Mouse (Mus musculus) hindbrain, postnatal 0 days (tissue): Measurements from ENCODE around the gene Zfp513. TPM values are rescaled to one million over a fixed set of nuclear protein-coding genes. Genes with fewer than 3 reads are reported as not detected.

Experiments
- ATAC-seq: fragments of 200-750 bp; cut with Nextera tagmentation; 2 replicates; pipeline ENCODE4 v1.8.0; 2017; ENCODE audit warnings: mild to moderate bottlenecking, moderate TSS enrichment, moderate library complexity
- DNase-seq: peaks from one replicate; pipeline ENCODE4 v3.0.0-alpha.2; 2015; ENCODE audit warnings: low spot score
- H3K27ac ChIP-seq: fragments of 300-500 bp; sonication (generic); 2 replicates; pipeline ENCODE4 v1.5.1; 2014; ENCODE audit warnings: mild to moderate bottlenecking
- H3K27me3 ChIP-seq: fragments of 300-500 bp; sonication (generic); 2 replicates; pipeline ENCODE4 v1.6.1; 2014; ENCODE audit warnings: low read length, mixed read lengths; ENCODE audit not compliant: insufficient read depth
- H3K36me3 ChIP-seq: fragments of 300-500 bp; sonication (generic); 2 replicates; pipeline ENCODE4 v1.6.1; 2014; ENCODE audit warnings: low read length, mixed read lengths; ENCODE audit not compliant: insufficient read depth
- H3K4me1 ChIP-seq: fragments of 300-500 bp; sonication (generic); 2 replicates; pipeline ENCODE4 v1.6.1; 2014; ENCODE audit warnings: antibody characterized with exemption, low read length, mixed read lengths; ENCODE audit not compliant: insufficient read depth
- H3K4me2 ChIP-seq: fragments of 300-500 bp; sonication (generic); 2 replicates; pipeline ENCODE4 v1.6.1; 2014; ENCODE audit warnings: low read depth, mild to moderate bottlenecking, low read length, moderate library complexity, mixed read lengths
- H3K4me3 ChIP-seq: fragments of 300-500 bp; sonication (generic); 2 replicates; pipeline ENCODE4 v1.5.1; 2014; ENCODE audit warnings: low read length
- H3K9ac ChIP-seq: fragments of 300-500 bp; sonication (generic); replicated peaks from 2 replicates; pipeline ENCODE4 v1.6.1; 2014; ENCODE audit warnings: mild to moderate bottlenecking, low read length, moderate library complexity, mixed read lengths
- H3K9me3 ChIP-seq: fragments of 300-500 bp; sonication (generic); 2 replicates; pipeline ENCODE4 v1.6.1; 2016; ENCODE audit warnings: low read length, mixed read lengths
- CTCF ChIP-seq: IDR thresholded peaks from 2 replicates; pipeline ENCODE4 v1.5.1; 2016; ENCODE audit warnings: antibody characterized with exemption, control low read depth, low read depth
- WGBS: fragments of 180-500 bp; shearing (Covaris S2); extraction: QIAGEN DNeasy Blood & Tissue Kit; methylation state at CpG from one replicate; pipeline ENCODE4 v1.1.7; 2014; 5-methylcytosine and 5-hydroxymethylcytosine counted together
- polyA plus RNA-seq: library from polyadenylated mRNA; unstranded; fragments of >200 nt; fragmentation: Nextera tagmentation; extraction: Ambion mirVana; gene quantifications from 2 replicates; pipeline ENCODE4 v1.2.1, GENCODE M21; 2015
- total RNA-seq: library from RNA; depleted of rRNA; stranded (reverse); fragments of >200 nt; gene quantifications from 2 replicates; pipeline ENCODE4 v1.2.3, GENCODE M21; 2014

The Zfp513 gene
- total and polyA plus RNA-seq, 2 experiments from 2014 or later = 9.6 to 11.4 TPM

DNA sequence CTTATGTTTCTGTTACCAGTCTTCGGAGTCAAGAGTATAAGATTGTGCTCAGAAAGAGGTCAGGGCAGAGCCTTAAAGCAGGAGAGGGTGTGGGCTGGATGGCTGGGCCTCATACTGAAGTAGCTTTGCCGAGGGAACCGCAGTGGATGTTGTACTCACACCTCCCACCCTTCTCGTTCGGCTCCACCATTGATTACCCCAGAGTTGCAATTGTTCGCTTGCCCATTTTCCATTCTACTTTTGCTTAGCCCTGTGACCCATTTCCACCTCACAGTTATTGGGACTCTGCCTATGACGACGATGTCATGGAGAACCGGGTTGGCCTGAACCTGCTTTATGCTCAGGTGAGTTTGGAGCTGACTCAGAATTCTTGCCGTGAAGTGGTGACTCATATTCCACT, 5.9 kb downstream of the Zfp513 start:
- no peak for DNase-seq
- no peak for TF ChIP-seq CTCF
- no peak overlapping the region for H3K9ac ChIP-seq
- no peak for ATAC-seq
- H3K27ac ChIP-seq = no peak overlapping the region
- H3K36me3 ChIP-seq = peaks cover 61% of the 10 kb centered on the region
- peaks cover 5% of the 10 kb centered on the region; the same call in 1 of the 2 replicates for H3K9me3 ChIP-seq
- no peak overlapping the region for H3K4me2 ChIP-seq
- WGBS = 93% methylated on average over 10 of the region's 10 CpGs
- peaks cover 13% of the 10 kb centered on the region for H3K4me1 ChIP-seq
- no peaks in the 10 kb centered on the region for H3K27me3 ChIP-seq
- H3K4me3 ChIP-seq = no peak overlapping the region

DNA sequence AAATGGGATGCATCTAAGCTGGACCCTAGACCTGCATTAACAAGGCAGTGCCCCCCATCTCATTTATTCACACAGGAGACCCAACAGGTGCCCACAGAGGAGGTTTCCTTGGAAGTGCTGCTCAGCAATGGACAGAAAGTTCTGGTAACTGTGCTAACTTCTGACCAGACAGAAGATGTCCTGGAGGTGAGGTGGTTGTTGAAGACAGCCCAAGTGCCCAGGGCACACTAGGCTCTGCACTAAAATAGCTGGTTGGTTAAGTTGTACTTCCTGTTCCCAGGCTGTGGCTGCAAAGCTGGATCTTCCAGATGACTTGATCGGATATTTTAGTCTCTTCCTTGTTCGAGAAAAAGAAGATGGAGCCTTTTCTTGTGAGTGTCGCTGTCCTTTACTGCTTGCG, 6.4 kb downstream of the Zfp513 start:
- peaks cover 66% of the 10 kb centered on the region for H3K36me3 ChIP-seq
- peaks cover 13% of the 10 kb centered on the region for H3K4me1 ChIP-seq
- H3K9me3 ChIP-seq = peaks cover 5% of the 10 kb centered on the region; the same call in 1 of the 2 replicates
- no peak overlapping the region for H3K27ac ChIP-seq
- 91% methylated on average over 4 of the region's 4 CpGs for WGBS
- DNase-seq (no peak), ATAC-seq (no peak)
- no peaks in the 10 kb centered on the region for H3K27me3 ChIP-seq
- no peak overlapping the region for H3K4me2 ChIP-seq
- TF ChIP-seq CTCF = no peak
- no peak overlapping the region for H3K9ac ChIP-seq
- no peak overlapping the region for H3K4me3 ChIP-seq

DNA sequence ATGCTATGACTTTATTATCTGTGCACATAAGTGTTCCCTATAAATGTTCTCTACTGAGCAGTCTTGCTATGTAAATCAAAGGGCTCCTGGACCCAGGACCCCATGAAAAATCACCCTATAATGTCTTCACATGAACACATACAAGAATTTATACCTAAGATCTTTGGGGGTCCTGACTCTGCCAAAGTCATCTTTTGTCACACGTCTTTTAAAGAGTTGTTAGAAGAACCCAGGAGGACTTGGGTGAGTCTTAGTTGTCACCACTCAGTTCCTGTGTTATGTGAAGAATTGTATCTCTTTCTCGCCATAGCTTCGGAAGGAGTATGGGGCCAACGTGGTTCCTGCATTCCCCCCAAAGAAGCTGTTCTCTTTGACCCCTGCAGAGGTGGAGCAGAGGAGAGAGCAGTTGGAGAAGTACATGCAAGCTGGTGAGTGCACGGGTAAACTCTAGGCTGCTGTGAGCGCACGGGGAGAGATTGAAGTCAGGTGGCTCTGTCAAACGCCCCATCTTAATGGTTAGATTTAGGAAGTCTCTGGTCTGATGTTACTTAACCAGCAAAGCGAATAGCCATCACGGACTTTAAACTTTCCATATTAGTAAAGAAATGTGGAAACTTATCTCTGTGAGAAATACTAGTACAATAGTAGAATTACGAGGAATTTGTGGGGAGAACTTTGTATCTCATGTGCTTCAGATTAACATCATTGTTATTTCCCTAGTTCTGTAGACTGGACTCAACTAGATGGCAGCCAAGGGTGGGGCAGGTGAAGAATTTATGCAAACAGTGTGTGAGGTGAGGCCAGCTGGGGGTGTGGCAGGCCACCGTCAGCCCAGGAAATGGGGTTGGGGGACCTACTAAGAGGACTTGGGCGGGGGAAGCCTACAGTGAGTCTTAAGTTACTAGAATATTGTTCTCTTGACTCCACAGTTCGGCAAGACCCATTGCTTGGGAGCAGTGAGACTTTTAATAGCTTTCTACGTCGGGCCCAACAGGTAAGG, 7.3 kb downstream of the Zfp513 start:
- no peaks in the 10 kb centered on the region for H3K9me3 ChIP-seq
- no peak overlapping the region for H3K27ac ChIP-seq
- no peaks in the 10 kb centered on the region for H3K27me3 ChIP-seq
- ATAC-seq (no peak), DNase-seq (no peak)
- H3K4me1 ChIP-seq = peaks cover 13% of the 10 kb centered on the region
- H3K36me3 ChIP-seq = peaks cover 69% of the 10 kb centered on the region
- H3K4me3 ChIP-seq = no peak overlapping the region
- 93% methylated on average over 16 of the region's 16 CpGs for WGBS
- peak overlapping the region; percentile 94; the same call in 1 of the 2 replicates for H3K4me2 ChIP-seq
- H3K9ac ChIP-seq = no peak overlapping the region; the same call in 1 of the 2 replicates
- TF ChIP-seq CTCF = no peak

DNA sequence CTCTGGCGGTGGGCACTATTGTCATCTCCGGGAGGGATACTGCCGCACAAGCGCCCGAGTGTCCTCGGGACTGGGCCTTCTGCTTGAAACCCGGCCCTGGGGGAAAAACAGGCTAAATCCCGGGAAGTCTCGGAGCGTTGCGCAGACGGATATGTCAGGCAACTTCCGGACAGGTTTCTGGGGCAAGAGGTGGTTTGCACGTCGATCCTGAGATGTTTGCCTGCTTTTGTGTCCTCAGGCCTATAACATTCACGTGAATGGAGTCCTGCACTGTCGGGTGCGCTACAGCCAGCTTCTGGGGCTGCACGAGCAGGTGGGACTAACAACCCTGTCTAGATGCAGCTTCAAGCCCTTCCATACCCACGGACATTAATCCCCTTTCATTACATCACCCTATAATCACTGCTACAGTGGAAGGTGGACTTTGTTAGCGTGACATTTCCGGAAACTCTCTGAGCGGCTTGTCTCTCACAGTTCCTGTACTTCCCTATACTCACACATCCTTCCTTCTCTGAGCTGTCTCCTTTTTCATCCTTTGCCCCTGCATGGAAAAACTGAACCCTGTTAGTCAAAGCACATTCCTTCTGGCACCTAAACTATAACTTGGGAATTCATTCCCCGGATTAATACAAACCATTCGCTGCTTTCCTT, 8.3 kb downstream of the Zfp513 start:
- no peak for ATAC-seq
- WGBS = 14% methylated on average over 25 of the region's 25 CpGs
- Histone ChIP-seq H3K4me2 (peak overlapping the region; percentile 94), H3K9me3 (no peaks in the 10 kb centered on the region), H3K36me3 (peaks cover 66% of the 10 kb centered on the region), H3K4me3 (peak overlapping the region; percentile 70), H3K27me3 (no peaks in the 10 kb centered on the region), H3K4me1 (peaks cover 13% of the 10 kb centered on the region), H3K27ac (peak overlapping the region; percentile 87), H3K9ac (peak overlapping the region; percentile 83)
- TF ChIP-seq CTCF = no peak
- DNase-seq = peak; percentile 38

DNA sequence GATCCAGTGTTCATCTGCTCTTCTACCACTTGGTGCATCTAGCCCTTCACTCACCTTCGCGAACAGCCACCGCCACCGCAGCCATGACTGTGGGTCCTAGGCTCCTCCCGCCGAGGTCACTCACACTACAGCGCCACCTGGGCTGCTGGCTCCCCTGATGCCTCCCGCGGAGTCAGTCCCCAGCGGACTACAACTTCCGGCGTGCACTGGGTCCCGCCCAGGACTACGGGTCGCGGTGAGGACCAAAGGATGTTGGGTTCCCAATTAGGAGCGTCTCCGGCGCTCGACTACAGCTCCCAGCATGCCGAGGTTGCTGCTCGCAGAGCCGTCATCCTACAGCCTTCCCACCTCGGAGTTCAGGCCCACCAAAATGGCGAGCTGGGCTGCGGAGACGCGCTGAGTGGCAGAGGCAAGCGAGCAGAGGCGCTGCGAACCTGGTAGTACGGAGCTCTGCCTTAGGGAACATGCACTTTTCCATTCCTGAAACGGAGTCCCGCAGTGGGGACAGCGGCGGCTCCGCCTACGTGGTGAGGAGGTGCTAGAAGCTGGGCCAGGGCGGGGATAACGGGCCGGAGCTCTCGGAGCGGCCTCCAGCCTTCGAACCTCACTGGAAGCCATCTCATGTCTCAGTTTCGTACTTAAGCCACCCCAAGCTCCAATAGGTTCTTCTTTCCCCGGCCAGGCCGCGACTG, 9.0 kb downstream of the Zfp513 start, which contains the start of the genes Snx17 and Eif2b4:
Snx17 (plus strand) TSS at position 289 of the 692 bp plus-strand sequence.
Eif2b4 (minus strand) TSS at position 492 of the 692 bp plus-strand sequence.
- DNase-seq (peak; percentile 99), ATAC-seq (peak; percentile 97)
- Histone ChIP-seq H3K9ac (peak within 1 kb of the TSS; percentile 83), H3K4me3 (peak within 1 kb of the TSS; percentile 70), H3K27ac (peak within 1 kb of the TSS; percentile 87), H3K4me2 (peak within 1 kb of the TSS; percentile 94), H3K27me3 (no peaks in the 10 kb centered on the region), H3K36me3 (peaks cover 66% of the 10 kb centered on the region), H3K4me1 (peaks cover 13% of the 10 kb centered on the region), H3K9me3 (no peaks in the 10 kb centered on the region)
- under 1% methylated on average over 48 of the region's 48 CpGs for WGBS
- peak; percentile 73 for TF ChIP-seq CTCF
